Mouse (Mus musculus) G1E (cell line): ENCODE measurements around the gene Map3k5.

Experiments used
- CTCF ChIP-seq: IDR thresholded peaks from 2 replicates; pipeline ENCODE4 v1.5.1; 2012; ENCODE audit warnings: low read depth, low read length, inconsistent platforms, mixed read lengths
- GATA1 ChIP-seq: IDR thresholded peaks from 2 replicates; pipeline ENCODE4 v1.6.1; 2012; ENCODE audit warnings: borderline replicate concordance, low read length, inconsistent platforms, mixed read lengths
- GATA2 ChIP-seq: IDR thresholded peaks from 2 replicates; pipeline ENCODE4 v1.6.1; 2012; ENCODE audit warnings: low read depth, low read length, inconsistent platforms, borderline replicate concordance
- POLR2AphosphoS5 ChIP-seq: IDR thresholded peaks from 2 replicates; pipeline ENCODE4 v1.6.1; 2012; ENCODE audit warnings: low read depth, low read length, inconsistent platforms; ENCODE audit not compliant: insufficient replicate concordance
- TAL1 ChIP-seq: conservative IDR thresholded peaks from 2 replicates; pipeline ENCODE4 v1.6.1; 2012; ENCODE audit warnings: low read depth, low read length, inconsistent platforms, mixed read lengths

GRCm38 (mm10) chr10:20024891-20025290 is 90.6 kb downstream of the Map3k5 start:
- TF ChIP-seq GATA1 (no peak), POLR2AphosphoS5 (no peak), CTCF (no peak), GATA2 (no peak), TAL1 (no peak)
